Comparison of ENCODE assay signal across 8 mouse cellular contexts in the genomic region with DNA sequence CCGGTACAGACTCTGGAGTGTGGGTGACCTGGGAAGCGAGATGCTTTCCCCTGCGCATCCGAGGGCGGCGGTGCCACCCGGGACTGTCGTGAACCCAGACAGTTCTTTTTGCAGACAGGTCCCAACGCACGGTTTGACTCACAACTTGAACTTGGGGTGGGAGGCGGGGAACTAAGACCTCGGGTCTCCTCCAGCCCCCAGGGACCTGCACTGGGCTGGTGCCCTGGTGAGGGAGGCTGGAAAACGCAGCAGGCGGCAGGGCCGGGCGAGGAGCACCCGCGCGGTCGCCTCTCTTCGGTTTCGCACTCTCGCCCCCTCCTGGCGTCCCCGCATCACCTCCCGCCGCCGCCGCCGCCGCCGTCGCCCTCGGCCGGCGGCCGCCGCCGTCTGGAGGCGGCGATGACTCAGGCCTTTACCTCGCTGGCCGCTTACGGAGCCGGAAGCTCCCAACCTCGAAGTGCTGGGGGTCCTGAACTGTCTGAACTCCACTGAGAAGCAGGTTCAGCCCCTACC. TPM values are rescaled to one million over a fixed set of nuclear protein-coding genes. Genes with fewer than 3 reads are reported as not detected.
A peak's percentile ranks its signal among the peaks of the same experiment; 100 is the strongest.
DNase-seq lines count a peak whose midpoint lies in the region; ATAC-seq and TF ChIP-seq lines count a peak whose summit lies in the region.

No protein-coding gene starts in this region.

- TF ChIP-seq POLR2A in thymus, adult 2 months (IDR thresholded peaks at IDR 0.05; ENCODE audit: control insufficient read depth, extremely low read depth, insufficient read depth, low read length, poor library complexity): no peak

- no peak overlapping the region for H3K27ac ChIP-seq in thymus, adult 2 months (ENCODE audit: control insufficient read depth, insufficient read depth, low read length)
- H3K27ac ChIP-seq in heart, embryonic 10.5 days: peak overlapping the region; percentile 47; the same call in 1 of the 2 replicates
- no peak overlapping the region for H3K27ac ChIP-seq in kidney, embryonic 14.5 days (ENCODE audit: low read depth, low read length)
- H3K27ac ChIP-seq in lung, embryonic 15.5 days: no peak overlapping the region

- peak; percentile 58 for DNase-seq in thymus, adult 2 months
- no peak for DNase-seq in thymus, adult 18-20 months
- peak; percentile 77 for DNase-seq in embryo, embryonic 10 days (ENCODE audit: low spot score)
- DNase-seq in heart, embryonic 10.5 days (ENCODE audit: low spot score): peak; percentile 83
- DNase-seq in ovary, postnatal 36 days (ENCODE audit: low spot score): peak; percentile 69
- DNase-seq in layer of hippocampus, adult 8-10 months (ENCODE audit: low spot score in 2 of 2): no peak

- WGBS in thymus, adult 2 months: under 1% methylated on average over 46 of the region's 46 CpGs
- WGBS in heart, embryonic 10.5 days: under 1% methylated on average over 45 of the region's 46 CpGs
- 2% methylated on average over 46 of the region's 46 CpGs for whole genome bisulfite sequencing in kidney, embryonic 14.5 days
- WGBS in lung, embryonic 15.5 days: 1% methylated on average over 40 of the region's 46 CpGs

- H3K4me1 ChIP-seq in thymus, adult 2 months (replicated peaks; ENCODE audit: control insufficient read depth, insufficient read depth, low read length): peaks cover 13% of the 10 kb centered on the region
- peaks cover 21% of the 10 kb centered on the region for H3K4me1 ChIP-seq in heart, embryonic 10.5 days
- H3K4me1 ChIP-seq in kidney, embryonic 14.5 days (ENCODE audit: control insufficient read depth, insufficient read depth, low read length): peaks cover 15% of the 10 kb centered on the region; the same call in 1 of the 2 replicates
- peaks cover 17% of the 10 kb centered on the region for H3K4me1 ChIP-seq in lung, embryonic 15.5 days

- H3K36me3 ChIP-seq in thymus, adult 2 months (ENCODE audit: control insufficient read depth, insufficient read depth, low read length): no peaks in the 10 kb centered on the region
- no peaks in the 10 kb centered on the region for H3K36me3 ChIP-seq in heart, embryonic 10.5 days
- H3K36me3 ChIP-seq in kidney, embryonic 14.5 days (ENCODE audit: control insufficient read depth, insufficient read depth, low read length): no peaks in the 10 kb centered on the region
- no peaks in the 10 kb centered on the region for H3K36me3 ChIP-seq in lung, embryonic 15.5 days

- peak overlapping the region; percentile 32; the same call in 1 of the 2 replicates for H3K4me3 ChIP-seq in thymus, adult 2 months (ENCODE audit: control insufficient read depth, insufficient read depth, low read length)
- peak overlapping the region; percentile 75 for H3K4me3 ChIP-seq in heart, embryonic 10.5 days
- peak overlapping the region; percentile 51 for H3K4me3 ChIP-seq in kidney, embryonic 14.5 days (ENCODE audit: low read length)
- H3K4me3 ChIP-seq in lung, embryonic 15.5 days: peak overlapping the region; percentile 48

- peaks cover 28% of the 10 kb centered on the region for H3K27me3 ChIP-seq in thymus, adult 2 months (ENCODE audit: control insufficient read depth, insufficient read depth, low read length)
- H3K27me3 ChIP-seq in heart, embryonic 10.5 days (ENCODE audit: insufficient read depth, poor library complexity, severe bottlenecking): peaks cover 82% of the 10 kb centered on the region
- peaks cover 37% of the 10 kb centered on the region for H3K27me3 ChIP-seq in kidney, embryonic 14.5 days (ENCODE audit: control insufficient read depth, insufficient read depth, low read length)
- peaks cover 69% of the 10 kb centered on the region for H3K27me3 ChIP-seq in lung, embryonic 15.5 days

- TF ChIP-seq CTCF in thymus, adult 2 months (IDR thresholded peaks at IDR 0.05; ENCODE audit: borderline replicate concordance, control insufficient read depth, extremely low read depth, insufficient read depth, low read length, poor library complexity): peak; percentile 54; the same call in 1 of the 2 replicates

- H3K4me2 ChIP-seq in kidney, embryonic 14.5 days (replicated peaks; ENCODE audit: low read depth, low read length): peak overlapping the region; percentile 97
- peak overlapping the region; percentile 97 for H3K4me2 ChIP-seq in lung, embryonic 15.5 days

- no peaks in the 10 kb centered on the region for H3K9me3 ChIP-seq in heart, embryonic 10.5 days
- H3K9me3 ChIP-seq in kidney, embryonic 14.5 days (ENCODE audit: control insufficient read depth, low read length): no peaks in the 10 kb centered on the region
- no peaks in the 10 kb centered on the region for H3K9me3 ChIP-seq in lung, embryonic 15.5 days

- ATAC-seq in kidney, embryonic 14.5 days (ENCODE audit: low FRiP score, low TSS enrichment): peak; percentile 74
- ATAC-seq in lung, embryonic 15.5 days (ENCODE audit: borderline replicate concordance, extremely low read depth, low FRiP score, low TSS enrichment): peak; percentile 36; the same call in 1 of the 2 replicates

- peak overlapping the region; percentile 47 for H3K9ac ChIP-seq in kidney, embryonic 14.5 days (ENCODE audit: low read depth, low read length)
- H3K9ac ChIP-seq in lung, embryonic 15.5 days: no peak overlapping the region

RNA-seq across cellular contexts. Expression of a gene that starts 18.5 kb away (rescaled TPM):
- 0.51 and 0.93 TPM in 2 replicates for polyA plus RNA-seq in thymus, adult 2 months (2012; rRNA removed)
- 1.3 and 3.2 TPM in 2 replicates for polyA plus RNA-seq in heart, embryonic 10.5 days (2016; fragmentation: Nextera tagmentation; extraction: Ambion mirVana)
- 4.1 and 5.1 TPM in 2 replicates for polyA plus RNA-seq in kidney, embryonic 14.5 days (2014; fragmentation: Nextera tagmentation; extraction: Ambion mirVana)
- polyA plus RNA-seq in lung, embryonic 15.5 days (2015; fragmentation: Nextera tagmentation; extraction: Ambion mirVana): 2.7 and 2.8 TPM in 2 replicates
- total RNA-seq in layer of hippocampus, adult 8-10 months (2022): 10 to 100 TPM; 45.9 to 52.3 (median 47.0) TPM

Comparison
In these comparisons a context has a peak if more than half of its experiments do, and no peak if none do; other contexts are left out.
1. DNase-seq: peak in thymus, adult 2 months (single experiment), embryo, embryonic 10 days (single experiment), heart, embryonic 10.5 days (single experiment) and ovary, postnatal 36 days (single experiment); none in thymus, adult 18-20 months (0 of 2) and layer of hippocampus, adult 8-10 months (0 of 2).
2. Peak in every context shown above with its lines, with median percentiles within 50 percentile points of each other: H3K4me3 ChIP-seq.